Mouse (Mus musculus): Measurements from ENCODE around the gene Pdzk1ip1. TPM values are rescaled to one million over a fixed set of nuclear protein-coding genes. Genes with fewer than 3 reads are reported as not detected.

Gene Pdzk1ip1
- total and polyA plus RNA-seq, 3 experiments = 0.55 TPM; not detected in 2

DNA sequence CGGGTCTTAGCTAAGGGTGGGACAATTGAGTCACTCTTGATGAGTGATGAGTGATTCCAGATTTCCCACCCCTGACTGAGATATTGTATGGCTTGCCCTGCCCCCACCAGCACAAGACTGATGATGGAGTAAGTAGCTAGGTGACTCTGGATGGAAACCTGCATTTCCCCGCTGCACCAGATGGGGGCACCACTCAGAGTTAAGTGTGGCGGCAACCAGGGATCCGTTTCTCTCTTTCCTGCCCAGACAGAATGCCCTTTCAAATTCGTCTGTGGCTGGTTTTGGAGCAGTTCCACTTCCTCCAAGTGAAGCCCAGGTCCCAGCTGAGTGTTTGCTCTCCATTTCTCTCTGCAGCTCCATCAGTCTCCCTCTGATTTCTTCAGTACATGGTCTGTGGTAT lies 40.8 kb upstream of the Pdzk1ip1 start:
- H3K27ac ChIP-seq (ENCODE audit: insufficient read depth, low read depth) = no peak overlapping the region
- peaks cover 0 to 14% of the 10 kb centered on the region in 2 experiments for H3K36me3 ChIP-seq (replicated peaks in 1 of 2; ENCODE audit: control insufficient read depth in 1 of 2, insufficient read depth in 1 of 2, low read length in 1 of 2)
- H3K79me2 ChIP-seq (replicated peaks; ENCODE audit: control insufficient read depth, extremely low read depth, insufficient read depth, poor library complexity, severe bottlenecking) = no peaks in the 10 kb centered on the region
- H3K27me3 ChIP-seq (replicated peaks) = peaks cover 44% of the 10 kb centered on the region
- peak; percentile 66 for DNase-seq (ENCODE audit: extremely low read depth)
- H3K4me2 ChIP-seq (ENCODE audit: insufficient read depth, low read depth, poor library complexity, severe bottlenecking) = peak overlapping the region; percentile 22; the same call in 1 of the 2 replicates
- H3K4me3 ChIP-seq (replicated peaks in 1 of 3; ENCODE audit: low read depth in 2 of 3, low read length in 2 of 3, poor library complexity in 1 of 3) = peak overlapping the region in 1 of 3 experiments; percentile 8
- no peak for TF ChIP-seq ETS1 (conservative IDR thresholded peaks at IDR 0.05; ENCODE audit: low read depth, low read length)
- no peak for TF ChIP-seq MXI1 (IDR thresholded peaks at IDR 0.05; ENCODE audit: low read depth, low read length)
- 0 out of 2 replicates have a peak, but pooled peaks have one; percentile 30 for TF ChIP-seq SIN3A (IDR thresholded peaks at IDR 0.05; ENCODE audit: low read length)
- TF ChIP-seq HCFC1 (IDR thresholded peaks at IDR 0.05; ENCODE audit: low read depth, low read length) = peak; percentile 12; the same call in 1 of the 2 replicates
- TF ChIP-seq SMC3 (IDR thresholded peaks at IDR 0.05; ENCODE audit: low read depth, low read length) = peak; percentile 62
- no peak for TF ChIP-seq E2F4 (IDR thresholded peaks at IDR 0.05; ENCODE audit: insufficient replicate concordance, low read depth, low read length)
- TF ChIP-seq MEF2A (IDR thresholded peaks at IDR 0.05; ENCODE audit: borderline replicate concordance, low read depth, low read length) = 0 out of 2 replicates have a peak, but pooled peaks have one; percentile 20
- TF ChIP-seq MAZ (IDR thresholded peaks at IDR 0.05; ENCODE audit: low read depth, low read length) = no peak
- TF ChIP-seq USF2 (conservative IDR thresholded peaks at IDR 0.05; ENCODE audit: low read depth, low read length) = no peak
- no peak for TF ChIP-seq JUND (conservative IDR thresholded peaks at IDR 0.05; ENCODE audit: low read depth, low read length)
- TF ChIP-seq IRF4 (IDR thresholded peaks at IDR 0.05; ENCODE audit: low read depth, low read length) = peak; percentile 27; the same call in 1 of the 2 replicates
- no peak for TF ChIP-seq PAX5 (IDR thresholded peaks at IDR 0.05; ENCODE audit: low read length)
- TF ChIP-seq MAFK (IDR thresholded peaks at IDR 0.05; ENCODE audit: insufficient replicate concordance, low read length) = no peak
- TF ChIP-seq MAX (IDR thresholded peaks at IDR 0.05; ENCODE audit: low read length) = peak; percentile 37; the same call in 1 of the 2 replicates
- no peak for TF ChIP-seq NRF1 (IDR thresholded peaks at IDR 0.05; ENCODE audit: low read depth, low read length)
- no peak for TF ChIP-seq POLR2A (IDR thresholded peaks at IDR 0.05; ENCODE audit: low read depth, low read length)
- TF ChIP-seq KAT2A (IDR thresholded peaks at IDR 0.05; ENCODE audit: insufficient replicate concordance, low read length) = no peak
- no peak for TF ChIP-seq ZKSCAN1 (IDR thresholded peaks at IDR 0.05; ENCODE audit: borderline replicate concordance, low read depth, low read length)
- TF ChIP-seq ZMIZ1 (IDR thresholded peaks at IDR 0.05; ENCODE audit: low read depth, low read length) = no peak
- peak; percentile 43 to 77 for TF ChIP-seq CTCF (conservative IDR thresholded peaks at IDR 0.05 in 1 of 2, IDR thresholded peaks at IDR 0.05 in 1 of 2; ENCODE audit: low read depth in 2 of 2, low read length in 2 of 2)
- TF ChIP-seq CHD2 (IDR thresholded peaks at IDR 0.05; ENCODE audit: low read length) = peak; percentile 50; the same call in 1 of the 2 replicates
- no peak for TF ChIP-seq MYC (IDR thresholded peaks at IDR 0.05; ENCODE audit: low read depth, low read length)
- TF ChIP-seq USF1 (IDR thresholded peaks at IDR 0.05; ENCODE audit: low read depth, low read length) = no peak
- no peak for TF ChIP-seq UBTF (IDR thresholded peaks at IDR 0.05; ENCODE audit: low read depth, low read length)
- TF ChIP-seq NELFE (IDR thresholded peaks at IDR 0.05; ENCODE audit: low read depth, low read length) = peak; percentile 49; the same call in 1 of the 2 replicates
- TF ChIP-seq JUN (IDR thresholded peaks at IDR 0.05; ENCODE audit: insufficient read depth, low read depth, low read length) = no peak
- TF ChIP-seq ZC3H11A (IDR thresholded peaks at IDR 0.05; ENCODE audit: low read depth, low read length) = no peak
- TF ChIP-seq TBP (conservative IDR thresholded peaks at IDR 0.05; ENCODE audit: low read depth, low read length) = no peak
- no peak for TF ChIP-seq CHD1 (IDR thresholded peaks at IDR 0.05; ENCODE audit: low read depth, low read length)
- no peak for TF ChIP-seq EP300 (IDR thresholded peaks at IDR 0.05; ENCODE audit: low read length)
- no peak for TF ChIP-seq RCOR1 (conservative IDR thresholded peaks at IDR 0.05; ENCODE audit: low read depth, low read length)
- TF ChIP-seq GABPA (IDR thresholded peaks at IDR 0.05; ENCODE audit: insufficient replicate concordance, low read depth, low read length) = no peak
- TF ChIP-seq BHLHE40 (IDR thresholded peaks at IDR 0.05; ENCODE audit: low read depth, low read length) = no peak
- no peak for TF ChIP-seq TCF12 (IDR thresholded peaks at IDR 0.05; ENCODE audit: low read depth, low read length)
- TF ChIP-seq ELF1 (IDR thresholded peaks at IDR 0.05; ENCODE audit: low read depth, low read length) = no peak
- TF ChIP-seq POLR2AphosphoS2 (IDR thresholded peaks at IDR 0.05; ENCODE audit: low read depth, low read length) = no peak
- peak; percentile 39 for TF ChIP-seq RAD21 (IDR thresholded peaks at IDR 0.05; ENCODE audit: low read depth, low read length)
- no peak for TF ChIP-seq ZNF384 (IDR thresholded peaks at IDR 0.05; ENCODE audit: low read depth, low read length)
- no peak overlapping the region for H3K9ac ChIP-seq (ENCODE audit: insufficient read depth, low read depth)
- dilution Hi-C loops (cut with MboI; ENCODE audit: extremely low pct_ligation_motif_present, extremely low pct_unique_long_range_greater_than_20kb, low sequenced_read_pairs) (no loop called here), in situ Hi-C loops (cut with MboI; ENCODE audit: low pct_ligation_motif_present, low pct_unique_long_range_greater_than_20kb, low sequenced_read_pairs) (loop anchor here (5.0 kb wide), 1 partner anchor 35 kb away; no protein-coding TSS in a partner anchor)
- H3K4me1 ChIP-seq (ENCODE audit: control insufficient read depth in 1 of 2, insufficient read depth in 2 of 2) = peaks cover 3 to 7% of the 10 kb centered on the region in 2 experiments; a peak in 3 of 4 replicates
- no peaks in the 10 kb centered on the region for H3K9me3 ChIP-seq (replicated peaks; ENCODE audit: low read length)
